Mouse (Mus musculus): ENCODE measurements around the gene Trmt44.
"Not testable (repeated sequence)": the region's sequence is repeated elsewhere in the genome, so short reads cannot be mapped to it uniquely, and the experiment has no call there.

The Trmt44 gene

GRCm38 (mm10) chr5:35591497-35591896 lies 16.6 kb upstream of the Trmt44 start:
- DNase-seq (ENCODE audit: low spot score in 2 of 2) = no peak

GRCm38 (mm10) chr5:35584259-35584658 lies 9.4 kb upstream of the Trmt44 start:
- DNase-seq (ENCODE audit: low spot score in 2 of 2) = not testable (repeated sequence)

- no peak for DNase-seq (ENCODE audit: low spot score in 2 of 2)
These were observed 8.4 kb upstream of the Trmt44 start for GRCm38 (mm10) chr5:35583221-35583783.

GRCm38 (mm10) chr5:35582445-35583220 lies 7.8 kb upstream of the Trmt44 start, which contains the start of gene Acox3:
TSS of gene Acox3 (plus strand) at chr5:35583040.
- peak; percentile 92 to 93 for DNase-seq (ENCODE audit: low spot score in 2 of 2)

- no peak for DNase-seq (ENCODE audit: low spot score in 2 of 2)
These were observed 5.5 kb upstream of the Trmt44 start for GRCm38 (mm10) chr5:35580156-35580922.

GRCm38 (mm10) chr5:35579247-35579893 lies 4.5 kb upstream of the Trmt44 start:
- no peak for DNase-seq (ENCODE audit: low spot score in 2 of 2)

GRCm38 (mm10) chr5:35578411-35578810 lies 3.5 kb upstream of the Trmt44 start:
- no peak for DNase-seq (ENCODE audit: low spot score in 2 of 2)

GRCm38 (mm10) chr5:35576409-35577020 lies 1.6 kb upstream of the Trmt44 start:
- DNase-seq (ENCODE audit: low spot score in 2 of 2) = no peak

GRCm38 (mm10) chr5:35571546-35571945 lies 3.3 kb downstream of the Trmt44 start:
- DNase-seq (ENCODE audit: low spot score in 2 of 2) = no peak

GRCm38 (mm10) chr5:35566632-35567031 lies 8.2 kb downstream of the Trmt44 start:
- no peak for DNase-seq (ENCODE audit: low spot score in 2 of 2)

GRCm38 (mm10) chr5:35565217-35565616 lies 9.7 kb downstream of the Trmt44 start:
- no peak for DNase-seq (ENCODE audit: low spot score in 2 of 2)

GRCm38 (mm10) chr5:35563449-35563848 lies 11.4 kb downstream of the Trmt44 start:
- peak; percentile 78 to 85 for DNase-seq (ENCODE audit: low spot score in 2 of 2)

- no peak for DNase-seq (ENCODE audit: low spot score in 2 of 2)
These were observed 12.3 kb downstream of the Trmt44 start for GRCm38 (mm10) chr5:35562616-35563015.

GRCm38 (mm10) chr5:35559447-35559846 lies 15.4 kb downstream of the Trmt44 start:
- DNase-seq (ENCODE audit: low spot score in 2 of 2) = no peak

- DNase-seq (ENCODE audit: low spot score in 2 of 2) = no peak
These were observed 16.8 kb downstream of the Trmt44 start for GRCm38 (mm10) chr5:35557946-35558621.

- no peak for DNase-seq (ENCODE audit: low spot score in 2 of 2)
These were observed 18.5 kb downstream of the Trmt44 start for GRCm38 (mm10) chr5:35556393-35556792.

GRCm38 (mm10) chr5:35552838-35553539 lies 21.9 kb downstream of the Trmt44 start:
- no peak for DNase-seq (ENCODE audit: low spot score in 2 of 2)

GRCm38 (mm10) chr5:35551855-35552837 lies 22.7 kb downstream of the Trmt44 start:
- peak in 1 of 2 experiments; percentile 52 for DNase-seq (ENCODE audit: low spot score in 2 of 2)

- no peak for DNase-seq (ENCODE audit: low spot score in 2 of 2)
These were observed 28.7 kb downstream of the Trmt44 start for GRCm38 (mm10) chr5:35546127-35546526.
